10 mouse cellular contexts compared by ENCODE assay signal in genomic region chr6:39286732-39287083, GRCm38 (mm10).
DNase-seq lines count a peak whose midpoint lies in the region; ATAC-seq lines count a peak whose summit lies in the region.
"Had no signal": no experiment of that assay in that cellular context is flagged by ENCODE, and none has a peak within 500 bp of the region (broad histone marks: within the 10 kb centered on the region; RNA-seq: fewer than 3 reads in every experiment).

No protein-coding gene starts in this region.

- H3K27ac ChIP-seq in limb, embryonic 10.5 days, result peak overlapping the region; percentile 84
- H3K27ac ChIP-seq in midbrain, embryonic 11.5 days (ENCODE audit: low read depth, low read length), result no peak overlapping the region

- WGBS in limb, embryonic 10.5 days, result 26% methylated on average over 5 of the region's 5 CpGs
- 37% methylated on average over 5 of the region's 5 CpGs for WGBS in midbrain, embryonic 11.5 days

- H3K9ac ChIP-seq in midbrain, embryonic 11.5 days (ENCODE audit: low read length), result no peak overlapping the region

- ATAC-seq in cerebellum, adult (ENCODE audit: insufficient number of reproducible peaks, low FRiP score, low TSS enrichment), result no peak
- ATAC-seq in midbrain, embryonic 11.5 days (ENCODE audit: low FRiP score), result no peak

- 0 out of 2 replicates have a peak overlapping the region, but pooled peaks have one; percentile 7 for H3K4me3 ChIP-seq in limb, embryonic 10.5 days
- no peak overlapping the region for H3K4me3 ChIP-seq in midbrain, embryonic 11.5 days (ENCODE audit: low read depth, low read length)

- intact Hi-C loops in left cerebral cortex, postnatal 36 days (cut with DNase I), result no loop called here

- DNase-seq in cerebellum, adult 8-10 months, result peak; percentile 16
- DNase-seq in kidney, adult 9 months, result peak; percentile 25
- DNase-seq in kidney, adult 8-10 months, result no peak
- peak; percentile 68 for DNase-seq in limb, embryonic 10.5 days (ENCODE audit: low spot score)
- DNase-seq in thymus, postnatal 10 days (ENCODE audit: low spot score in 2 of 2), result peak; percentile 39 to 43
- no peak for DNase-seq in left cerebral cortex, postnatal 36 days (ENCODE audit: low spot score in 2 of 2)
- DNase-seq in midbrain, embryonic 11.5 days (ENCODE audit: low spot score, missing footprints), result no peak
- DNase-seq: gastrocnemius, postnatal 10 days; spleen, adult 18-20 months had no signal

- peaks cover 31% of the 10 kb centered on the region for H3K4me1 ChIP-seq in limb, embryonic 10.5 days
- H3K4me1 ChIP-seq in midbrain, embryonic 11.5 days (ENCODE audit: control insufficient read depth, insufficient read depth, low read length), result no peaks in the 10 kb centered on the region; the same call in 1 of the 2 replicates

- no peaks in the 10 kb centered on the region for H3K27me3 ChIP-seq in limb, embryonic 10.5 days (ENCODE audit: low read depth, poor library complexity, severe bottlenecking)
- no peaks in the 10 kb centered on the region for H3K27me3 ChIP-seq in midbrain, embryonic 11.5 days (ENCODE audit: control insufficient read depth, insufficient read depth, low read length)

- no peaks in the 10 kb centered on the region for H3K9me3 ChIP-seq in limb, embryonic 10.5 days (replicated peaks)
- no peaks in the 10 kb centered on the region for H3K9me3 ChIP-seq in midbrain, embryonic 11.5 days (ENCODE audit: control insufficient read depth, low read length)

- H3K36me3 ChIP-seq in limb, embryonic 10.5 days, result no peaks in the 10 kb centered on the region
- no peaks in the 10 kb centered on the region for H3K36me3 ChIP-seq in midbrain, embryonic 11.5 days (ENCODE audit: control insufficient read depth, insufficient read depth, low read length)

- H3K4me2 ChIP-seq in midbrain, embryonic 11.5 days, result no peak overlapping the region

Comparison
In these comparisons a context has a peak if more than half of its experiments do, and no peak if none do; other contexts are left out.
1. DNase-seq: peak in cerebellum, adult 8-10 months (single experiment), kidney, adult 9 months (single experiment), limb, embryonic 10.5 days (single experiment) and thymus, postnatal 10 days (2 of 2); none in kidney, adult 8-10 months (0 of 2), left cerebral cortex, postnatal 36 days (0 of 2) and midbrain, embryonic 11.5 days (single experiment).